Mouse (Mus musculus) cortical plate, adult 2 months (tissue): ENCODE measurements around the gene Hydin.

Experiments
- CTCF ChIP-seq: fragments of 200-500 bp; IDR thresholded peaks from 2 replicates; pipeline ENCODE4 v1.5.1; 2011; ENCODE audit warnings: mild to moderate bottlenecking, control low read depth, low read length; ENCODE audit not compliant: insufficient read depth; ENCODE audit errors: extremely low read depth
- POLR2A ChIP-seq: fragments of 200-500 bp; IDR thresholded peaks from 2 replicates; pipeline ENCODE4 v1.6.1; 2011; ENCODE audit warnings: mild to moderate bottlenecking, low read length, control low read depth; ENCODE audit not compliant: insufficient read depth; ENCODE audit errors: extremely low read depth

GRCm38 (mm10) chr8:110654075-110655060, 387.6 kb downstream of the Hydin start:
- TF ChIP-seq POLR2A = no peak
- TF ChIP-seq CTCF = no peak
